Mouse (Mus musculus) liver, embryonic 14.5 days (tissue): ENCODE measurements around the gene Rad23a. TPM values are rescaled to one million over a fixed set of nuclear protein-coding genes. Genes with fewer than 3 reads are reported as not detected.
"Not testable (repeated sequence)": the region's sequence is repeated elsewhere in the genome, so short reads cannot be mapped to it uniquely, and the experiment has no call there.

Source experiments
- ATAC-seq: fragments of 200-750 bp; cut with Nextera tagmentation; 2 replicates; pipeline ENCODE4 v1.8.0; 2017; ENCODE audit warnings: moderate number of reproducible peaks, mild to moderate bottlenecking, moderate library complexity; ENCODE audit not compliant: insufficient read depth
- DNase-seq, 3 experiments: peaks; one replicate each; pipeline ENCODE4 v3.0.0-alpha.2; 2012 to 2013; ENCODE audit warnings: low read depth in 3 of 3, low spot score in 3 of 3
- H3K27ac ChIP-seq: fragments of 300-500 bp; sonication (generic); 2 replicates; pipeline ENCODE4 v1.5.1; 2014; ENCODE audit warnings: moderate library complexity, mild to moderate bottlenecking, control low read depth, inconsistent platforms
- H3K27me3 ChIP-seq: fragments of 300-500 bp; sonication (generic); 2 replicates; pipeline ENCODE4 v1.6.1; 2014; ENCODE audit warnings: mild to moderate bottlenecking, low read length, moderate library complexity; ENCODE audit not compliant: control insufficient read depth, insufficient read depth
- H3K36me3 ChIP-seq: fragments of 300-500 bp; sonication (generic); replicated peaks from 2 replicates; pipeline ENCODE4 v1.6.1; 2014; ENCODE audit warnings: low read depth; ENCODE audit not compliant: control insufficient read depth, insufficient read depth
- H3K4me1 ChIP-seq, 2 experiments: fragments of 200-500 bp in 1 of 2; fragments of 300-500 bp in 1 of 2; sonication (generic) in 1 of 2; replicated peaks; 2 replicates each; pipeline ENCODE4 v1.6.1; 2012 to 2014; ENCODE audit warnings: antibody characterized with exemption in 1 of 2, inconsistent platforms in 1 of 2, low read length in 1 of 2; ENCODE audit not compliant: control insufficient read depth in 2 of 2, insufficient read depth in 2 of 2
- H3K4me2 ChIP-seq: fragments of 300-500 bp; sonication (generic); 2 replicates; pipeline ENCODE4 v1.6.1; 2014; ENCODE audit warnings: low read depth, mild to moderate bottlenecking, control low read depth, moderate library complexity
- H3K4me3 ChIP-seq, 2 experiments: fragments of 200-500 bp in 1 of 2; fragments of 300-500 bp in 1 of 2; sonication (generic) in 1 of 2; 2 replicates each; pipeline ENCODE4 v1.5.1; 2012 to 2014; ENCODE audit warnings: low read depth in 2 of 2, low read length in 2 of 2, mild to moderate bottlenecking in 2 of 2, control low read depth in 1 of 2, inconsistent platforms in 1 of 2, moderate library complexity in 1 of 2; ENCODE audit not compliant: insufficient read depth in 1 of 2
- H3K9ac ChIP-seq: fragments of 300-500 bp; sonication (generic); replicated peaks from 2 replicates; pipeline ENCODE4 v1.6.1; 2014; ENCODE audit warnings: mild to moderate bottlenecking, control low read depth, moderate library complexity
- H3K9me3 ChIP-seq: fragments of 300-500 bp; sonication (generic); 2 replicates; pipeline ENCODE4 v1.6.1; 2016; ENCODE audit warnings: low read length, mixed read lengths; ENCODE audit not compliant: control insufficient read depth
- CTCF ChIP-seq: IDR thresholded peaks from 2 replicates; pipeline ENCODE4 v1.5.1; 2016; ENCODE audit warnings: antibody characterized with exemption, low read depth, control low read depth
- EP300 ChIP-seq: IDR thresholded peaks from 2 replicates; pipeline ENCODE4 v1.6.1; 2016; ENCODE audit warnings: antibody characterized with exemption, low read depth
- WGBS: fragments of 180-500 bp; shearing (Covaris S2); extraction: QIAGEN DNeasy Blood & Tissue Kit; methylation state at CpG from one replicate; pipeline ENCODE4 v1.1.7; 2014; ENCODE audit not compliant: insufficient replicate concordance; 5-methylcytosine and 5-hydroxymethylcytosine counted together
- polyA plus RNA-seq, 2 experiments: library from polyadenylated mRNA; depleted of rRNA in 1 of 2; stranded (reverse) in 1 of 2; unstranded in 1 of 2; fragments of >200 nt; fragmentation: Nextera tagmentation in 1 of 2; extraction: Ambion mirVana in 1 of 2; gene quantifications; 2 replicates each; pipeline versions ENCODE4 v1.2.1 to v1.2.3; 2012 to 2014

Rad23a gene
- polyA plus RNA-seq, 2 experiments, result 139 to 258 TPM

GRCm38 (mm10) chr8:84832034-84832717, 8.3 kb downstream of the Rad23a start:
- H3K4me3 ChIP-seq, result peak overlapping the region; percentile 88 to 94
- ATAC-seq, result peak; percentile 84
- peak overlapping the region; percentile 96 for H3K9ac ChIP-seq
- peak overlapping the region; percentile 90 for H3K27ac ChIP-seq
- under 1% methylated on average over 59 of the region's 59 CpGs for WGBS
- TF ChIP-seq EP300 (0 out of 2 replicates have a peak, but pooled peaks have one; percentile 26), CTCF (no peak)
- H3K4me1 ChIP-seq, result peaks cover 27 to 46% of the 10 kb centered on the region in 2 experiments
- no peaks in the 10 kb centered on the region for H3K9me3 ChIP-seq
- peak overlapping the region; percentile 84 for H3K4me2 ChIP-seq
- H3K27me3 ChIP-seq, result no peaks in the 10 kb centered on the region
- H3K36me3 ChIP-seq, result peaks cover 36% of the 10 kb centered on the region
- peak; percentile 66 to 72 (median 70) for DNase-seq

DNA sequence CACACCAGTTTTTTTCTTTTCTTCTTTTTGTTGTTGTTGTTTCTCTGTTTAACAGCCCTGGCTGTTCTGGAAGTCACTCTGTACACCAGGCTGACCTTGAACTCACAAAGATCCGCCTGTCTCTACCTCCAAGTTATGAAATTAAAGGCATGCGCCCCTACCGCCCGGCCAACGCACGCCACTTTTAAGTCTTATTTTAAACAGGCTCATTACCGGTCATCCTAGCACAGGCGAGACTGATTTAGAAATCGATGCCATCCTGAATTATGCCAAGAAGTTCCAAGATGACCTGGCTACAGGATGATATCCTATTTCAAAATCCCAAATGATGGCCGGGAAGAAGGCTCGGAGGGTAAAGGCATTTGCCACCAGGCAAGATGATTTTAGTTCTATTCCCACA, 9.0 kb downstream of the Rad23a start, which contains the start of gene Gadd45gip1:
Gadd45gip1 (plus strand) TSS at position 33 of the 400 bp plus-strand sequence.
- Histone ChIP-seq H3K27me3 (no peaks in the 10 kb centered on the region), H3K36me3 (peaks cover 29% of the 10 kb centered on the region), H3K4me3 (peak within 1 kb of the TSS; percentile 88 to 94), H3K9ac (peak within 1 kb of the TSS; percentile 96), H3K9me3 (no peaks in the 10 kb centered on the region), H3K4me1 (peaks cover 23 to 44% of the 10 kb centered on the region in 2 experiments), H3K27ac (peak within 1 kb of the TSS; percentile 90), H3K4me2 (peak within 1 kb of the TSS; percentile 84)
- WGBS, result 28% methylated on average over 11 of the region's 11 CpGs
- DNase-seq (peak; percentile 65 to 72 (median 69)), ATAC-seq (peak; percentile 29; the same call in 1 of the 2 replicates)
- TF ChIP-seq CTCF, result peak; percentile 68
- TF ChIP-seq EP300, result no peak

DNA sequence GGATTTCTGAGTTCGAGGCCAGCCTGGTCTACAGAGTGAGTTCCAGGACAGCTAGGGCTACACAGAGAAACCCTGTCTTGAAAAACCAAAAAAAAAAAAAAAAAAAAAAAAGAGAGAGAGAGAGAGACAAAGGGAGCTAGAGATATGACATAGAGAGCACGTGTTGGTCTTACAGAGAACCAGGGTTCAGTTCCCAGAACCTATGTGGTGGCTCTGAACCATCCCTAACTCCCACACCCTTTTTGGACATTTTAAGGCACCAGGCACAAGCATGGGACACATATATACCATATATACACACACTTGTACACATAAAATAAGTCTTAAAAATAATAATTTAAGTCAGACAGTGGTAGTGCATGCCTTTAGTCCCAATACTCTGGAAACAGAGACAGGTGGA, 13.9 kb downstream of the Rad23a start:
- not testable (repeated sequence) for H3K27me3 ChIP-seq, H3K9ac ChIP-seq, H3K4me3 ChIP-seq, H3K9me3 ChIP-seq, H3K36me3 ChIP-seq, H3K4me2 ChIP-seq, DNase-seq
- peak; percentile 27; the same call in 1 of the 2 replicates for ATAC-seq
- peak overlapping the region; percentile 42 for H3K27ac ChIP-seq
- peaks cover 22 to 26% of the 10 kb centered on the region in 2 experiments for H3K4me1 ChIP-seq
- 58% methylated on average over 2 of the region's 2 CpGs for WGBS

DNA sequence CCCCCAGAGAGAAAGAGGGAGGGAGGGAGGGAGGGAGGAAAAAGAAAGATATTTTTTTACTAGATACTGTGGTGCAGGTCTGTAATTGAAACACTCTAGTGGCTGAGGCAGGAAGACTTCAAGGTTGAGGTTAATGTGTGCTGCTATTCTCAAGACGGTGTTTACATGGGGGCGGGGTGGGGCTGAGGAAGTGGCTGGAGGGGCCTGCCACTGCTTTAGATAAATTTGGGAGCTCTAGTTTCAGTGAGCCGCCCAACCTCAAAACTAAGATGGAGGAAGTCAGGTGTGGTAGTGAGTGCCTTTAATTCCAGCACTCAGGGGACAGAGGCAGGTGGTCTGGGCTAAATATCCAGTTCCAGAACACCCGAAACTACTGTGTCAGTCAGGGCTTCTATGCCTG, 14.8 kb downstream of the Rad23a start:
- WGBS, result 21% methylated on average over 4 of the region's 4 CpGs
- no peak for DNase-seq
- H3K4me3 ChIP-seq, result no peak overlapping the region
- TF ChIP-seq CTCF (no peak), EP300 (no peak)
- peak overlapping the region; percentile 60 for H3K27ac ChIP-seq
- no peaks in the 10 kb centered on the region for H3K27me3 ChIP-seq
- peak; percentile 45; the same call in 1 of the 2 replicates for ATAC-seq
- H3K4me1 ChIP-seq, result peaks cover 19 to 20% of the 10 kb centered on the region in 2 experiments
- no peak overlapping the region; the same call in 1 of the 2 replicates for H3K9ac ChIP-seq
- H3K9me3 ChIP-seq, result no peaks in the 10 kb centered on the region
- no peaks in the 10 kb centered on the region for H3K36me3 ChIP-seq
- peak overlapping the region; percentile 26 for H3K4me2 ChIP-seq

GRCm38 (mm10) chr8:84823653-84824052, 16.8 kb downstream of the Rad23a start:
- no peaks in the 10 kb centered on the region for H3K36me3 ChIP-seq
- H3K9me3 ChIP-seq, result no peaks in the 10 kb centered on the region
- no peak for DNase-seq
- TF ChIP-seq EP300 (no peak), CTCF (peak; percentile 97)
- under 1% methylated on average over 18 of the region's 18 CpGs for WGBS
- H3K27me3 ChIP-seq, result no peaks in the 10 kb centered on the region
- no peak overlapping the region for H3K4me3 ChIP-seq
- ATAC-seq, result peak; percentile 53
- peaks cover 13 to 18% of the 10 kb centered on the region in 2 experiments for H3K4me1 ChIP-seq
- H3K27ac ChIP-seq, result no peak overlapping the region
- H3K4me2 ChIP-seq, result no peak overlapping the region
- H3K9ac ChIP-seq, result no peak overlapping the region
